Mouse (Mus musculus) thymus, adult 2 months (tissue): ENCODE measurements around the gene Ankrd36. TPM values are rescaled to one million over a fixed set of nuclear protein-coding genes. Genes with fewer than 3 reads are reported as not detected.
A peak's percentile ranks its signal among the peaks of the same experiment; 100 is the strongest.

Experiments used
- DNase-seq: peaks from one replicate; pipeline ENCODE4 v3.0.0; 2021
- H3K27ac ChIP-seq: fragments of 200-500 bp; 2 replicates; pipeline ENCODE4 v1.5.1; 2012; ENCODE audit warnings: low read length, control low read depth; ENCODE audit not compliant: control insufficient read depth, insufficient read depth
- H3K27me3 ChIP-seq: fragments of 200-500 bp; 2 replicates; pipeline ENCODE4 v1.6.1; 2012; ENCODE audit warnings: mild to moderate bottlenecking, low read length, moderate library complexity, mixed read lengths; ENCODE audit not compliant: control insufficient read depth, insufficient read depth
- H3K36me3 ChIP-seq: fragments of 200-500 bp; 2 replicates; pipeline ENCODE4 v1.6.1; 2012; ENCODE audit warnings: mild to moderate bottlenecking, low read length, moderate library complexity; ENCODE audit not compliant: control insufficient read depth, insufficient read depth
- H3K4me1 ChIP-seq: fragments of 200-500 bp; replicated peaks from 2 replicates; pipeline ENCODE4 v1.6.1; 2012; ENCODE audit warnings: low read length; ENCODE audit not compliant: control insufficient read depth, insufficient read depth
- H3K4me3 ChIP-seq: fragments of 200-500 bp; 2 replicates; pipeline ENCODE4 v1.5.1; 2012; ENCODE audit warnings: mild to moderate bottlenecking, low read length, control low read depth, moderate library complexity; ENCODE audit not compliant: control insufficient read depth, insufficient read depth
- CTCF ChIP-seq: fragments of 200-500 bp; IDR thresholded peaks from 2 replicates; pipeline ENCODE4 v1.5.1; 2012; ENCODE audit warnings: mild to moderate bottlenecking, control low read depth, low read length, moderate library complexity, borderline replicate concordance; ENCODE audit not compliant: control insufficient read depth, poor library complexity, insufficient read depth; ENCODE audit errors: extremely low read depth
- POLR2A ChIP-seq: fragments of 200-500 bp; IDR thresholded peaks from 2 replicates; pipeline ENCODE4 v1.6.1; 2012; ENCODE audit warnings: mild to moderate bottlenecking, low read length, control low read depth, moderate library complexity; ENCODE audit not compliant: control insufficient read depth, poor library complexity, insufficient read depth; ENCODE audit errors: extremely low read depth
- whole genome bisulfite sequencing: fragments of 180-500 bp; shearing (Covaris S2); methylation state at CpG from one replicate; pipeline ENCODE4 v1.1.7; 2018; 5-methylcytosine and 5-hydroxymethylcytosine counted together
- polyA plus RNA-seq: library from polyadenylated mRNA; depleted of rRNA; stranded (reverse); fragments of >200 nt; gene quantifications from 2 replicates; pipeline ENCODE4 v1.2.3, GENCODE M21; 2012; rRNA removed

The Ankrd36 gene
- polyA plus RNA-seq, result not detected in 2 replicates

- no peak within 1 kb of the TSS for H3K4me3 ChIP-seq
- no peaks in the 10 kb centered on the region for H3K36me3 ChIP-seq
- 90% methylated on average over 12 of the region's 12 CpGs for WGBS
- H3K4me1 ChIP-seq, result no peaks in the 10 kb centered on the region
- no peak for DNase-seq
- TF ChIP-seq CTCF (no peak), POLR2A (no peak)
- H3K27me3 ChIP-seq, result no peaks in the 10 kb centered on the region
- no peak within 1 kb of the TSS for H3K27ac ChIP-seq
Observed at GRCm38 (mm10) chr11:5569474-5569873, at the start of gene Ankrd36. Ankrd36 (plus strand) TSS chr11:5569684.

DNA sequence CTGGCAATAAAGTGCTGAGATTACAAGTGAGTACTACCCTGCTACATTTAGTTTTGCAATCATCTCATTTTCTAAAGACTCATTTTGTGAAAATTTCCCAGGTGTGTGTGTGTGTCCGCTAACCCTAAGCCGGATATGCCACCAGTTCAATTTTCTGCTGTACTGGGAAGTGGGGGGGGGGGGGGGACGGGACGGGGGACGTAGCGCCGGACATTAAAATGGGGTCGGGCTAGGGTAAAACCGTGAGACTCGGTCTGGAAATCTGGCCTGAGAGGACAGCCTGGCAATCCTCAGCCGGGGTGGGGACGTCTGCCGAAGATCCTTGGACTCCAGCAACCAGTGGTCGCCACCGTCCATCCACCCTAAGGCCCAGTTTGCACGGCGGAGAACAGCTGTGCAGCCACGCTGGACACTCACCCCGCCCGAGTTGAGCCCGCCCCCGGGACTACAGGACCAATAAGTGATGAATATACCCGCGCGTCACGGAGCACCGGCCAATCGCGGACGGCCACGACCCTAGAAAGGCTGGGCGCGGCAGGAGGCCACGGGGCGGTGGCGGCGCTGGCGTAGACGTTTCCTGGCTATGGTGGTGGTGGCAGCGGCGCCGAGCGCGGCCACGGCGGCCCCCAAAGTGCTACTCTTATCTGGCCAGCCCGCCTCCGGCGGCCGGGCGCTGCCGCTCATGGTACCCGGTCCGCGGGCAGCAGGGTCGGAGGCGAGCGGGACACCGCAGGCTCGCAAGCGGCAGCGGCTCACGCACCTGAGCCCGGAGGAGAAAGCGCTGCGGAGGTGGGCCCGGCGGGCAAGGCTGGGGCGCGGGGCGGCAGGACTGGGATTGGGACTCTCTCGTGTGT lies 48.8 kb upstream of the Ankrd36 start, which contains the start of gene Xbp1:
Xbp1 (plus strand) TSS at position 248 of the 854 bp plus-strand sequence.
- WGBS, result under 1% methylated on average over 72 of the region's 72 CpGs
- TF ChIP-seq CTCF (peak; percentile 49; the same call in 1 of the 2 replicates), POLR2A (peak; percentile 92; the same call in 1 of the 2 replicates)
- peak; percentile 95 for DNase-seq

GRCm38 (mm10) chr11:5521266-5521515 lies 48.3 kb upstream of the Ankrd36 start:
- Histone ChIP-seq H3K36me3 (peaks cover 37% of the 10 kb centered on the region), H3K4me1 (peaks cover 20% of the 10 kb centered on the region), H3K27ac (peak overlapping the region; percentile 72), H3K4me3 (peak overlapping the region; percentile 89), H3K27me3 (no peaks in the 10 kb centered on the region)
- WGBS, result under 1% methylated on average over 13 of the region's 13 CpGs
- DNase-seq, result no peak
- TF ChIP-seq POLR2A (no peak), CTCF (no peak)

More for the DNA sequence above, 48.8 kb upstream of the Ankrd36 start, which contains the start of gene Xbp1:
- peak within 1 kb of the TSS; percentile 89 for H3K4me3 ChIP-seq
- peaks cover 20% of the 10 kb centered on the region for H3K4me1 ChIP-seq
- no peaks in the 10 kb centered on the region for H3K27me3 ChIP-seq
- peaks cover 32% of the 10 kb centered on the region for H3K36me3 ChIP-seq
- peak within 1 kb of the TSS; percentile 72 for H3K27ac ChIP-seq

GRCm38 (mm10) chr11:5521516-5522291 lies 47.8 kb upstream of the Ankrd36 start:
- TF ChIP-seq CTCF (no peak), POLR2A (no peak)
- Histone ChIP-seq H3K4me1 (peaks cover 23% of the 10 kb centered on the region), H3K36me3 (peaks cover 40% of the 10 kb centered on the region), H3K4me3 (peak overlapping the region; percentile 89), H3K27ac (peak overlapping the region; percentile 72), H3K27me3 (no peaks in the 10 kb centered on the region)
- under 1% methylated on average over 34 of the region's 34 CpGs for WGBS
- DNase-seq, result peak; percentile 76

DNA sequence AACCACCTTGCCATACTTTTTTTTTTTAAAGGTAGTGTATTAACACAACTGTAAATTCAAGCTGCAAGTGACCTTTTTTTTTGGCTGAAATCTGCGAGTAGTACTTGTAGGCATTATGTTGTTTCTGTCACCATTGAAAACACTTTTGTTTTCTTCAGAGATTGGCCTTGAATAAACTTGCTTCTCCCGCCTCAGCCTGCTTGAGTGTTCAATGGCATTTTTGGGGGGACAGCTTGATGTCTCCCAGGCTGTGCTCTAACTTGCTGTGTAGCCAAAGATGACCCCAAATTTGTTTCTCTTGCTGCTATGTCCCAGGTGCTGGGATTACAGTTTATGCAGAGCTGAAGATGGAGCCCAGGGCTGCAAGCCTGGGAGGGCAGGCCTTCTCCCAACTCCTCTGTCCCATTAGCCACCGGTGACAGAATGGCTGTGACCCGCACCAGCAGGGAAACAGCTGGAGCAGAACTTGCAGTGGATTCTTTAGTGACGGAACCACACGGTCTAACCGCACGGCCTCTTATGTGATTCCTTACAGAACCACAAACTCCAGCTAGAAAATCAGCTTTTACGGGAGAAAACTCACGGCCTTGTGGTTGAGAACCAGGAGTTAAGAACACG lies 46.6 kb upstream of the Ankrd36 start:
- DNase-seq, result no peak
- H3K27ac ChIP-seq, result 0 out of 2 replicates have a peak overlapping the region, but pooled peaks have one; percentile 5
- TF ChIP-seq POLR2A (no peak), CTCF (no peak)
- H3K4me1 ChIP-seq, result peaks cover 18% of the 10 kb centered on the region
- peaks cover 42% of the 10 kb centered on the region for H3K36me3 ChIP-seq
- whole genome bisulfite sequencing, result 94% methylated on average over 11 of the region's 11 CpGs
- no peaks in the 10 kb centered on the region for H3K27me3 ChIP-seq
- H3K4me3 ChIP-seq, result peak overlapping the region; percentile 4; the same call in 1 of the 2 replicates

- H3K27me3 ChIP-seq, result no peaks in the 10 kb centered on the region
- no peak overlapping the region for H3K4me3 ChIP-seq
- no peak for DNase-seq
- H3K36me3 ChIP-seq, result peaks cover 57% of the 10 kb centered on the region
- WGBS, result 92% methylated on average over 4 of the region's 4 CpGs
- H3K27ac ChIP-seq, result no peak overlapping the region
- H3K4me1 ChIP-seq, result peaks cover 14% of the 10 kb centered on the region
- TF ChIP-seq CTCF, result no peak
- TF ChIP-seq POLR2A, result no peak
Observed at GRCm38 (mm10) chr11:5525418-5525817, 44.1 kb upstream of the Ankrd36 start.
